Mouse (Mus musculus): ENCODE results near the gene Sult2a5. TPM values are rescaled to one million over a fixed set of nuclear protein-coding genes. Genes with fewer than 3 reads are reported as not detected.

Sult2a5 gene
- not detected in 2 replicates for polyA plus RNA-seq (2012; rRNA removed)

DNA sequence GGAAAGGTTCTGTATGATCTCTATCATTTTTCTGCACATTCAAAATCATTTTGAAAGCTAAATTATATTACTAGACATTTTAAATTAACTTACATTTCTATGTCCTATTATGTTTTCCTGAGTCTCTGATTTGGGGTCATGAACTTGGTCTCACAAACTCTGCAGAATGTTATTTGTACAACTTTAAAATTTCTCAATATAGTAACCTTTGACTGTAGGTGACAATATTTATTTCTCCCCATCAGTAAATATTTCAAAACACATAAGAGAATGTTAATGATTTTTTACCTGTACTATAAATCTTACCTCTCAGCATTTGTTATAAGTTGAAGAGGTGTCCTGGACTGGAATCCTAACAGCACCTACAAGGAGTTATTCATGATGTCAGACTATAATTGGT lies at the start of gene Sult2a5:
Gene Sult2a5, plus strand, starts transcription at position 301 of the 400 bp plus-strand sequence.

Other genes starting within 250 kb of the Sult2a5 start
- gene Cabp5, start 225.8 kb upstream of the Sult2a5 start, polyA plus RNA-seq (2012; rRNA removed) = 0.11 and 0.34 TPM in 2 replicates
- gene Bsph1, start 173.1 kb upstream of the Sult2a5 start, polyA plus RNA-seq (2012; rRNA removed) = not detected in 2 replicates
- gene Bsph2, start 52.9 kb upstream of the Sult2a5 start, polyA plus RNA-seq (2012; rRNA removed) = not detected in 2 replicates
- gene Sult2a2, start 109.5 kb downstream of the Sult2a5 start, polyA plus RNA-seq (2012; rRNA removed) = not detected in 2 replicates
- gene Sult2a1, start 213.4 kb downstream of the Sult2a5 start, polyA plus RNA-seq (2012; rRNA removed) = not detected in 2 replicates

Measured in central nervous system, embryonic 14 days (tissue).